Comparison of ENCODE assay signal across 8 mouse cellular contexts in genomic region chr1:82724339-82725025, GRCm38 (mm10). TPM values are rescaled to one million over a fixed set of nuclear protein-coding genes. Genes with fewer than 3 reads are reported as not detected.
DNase-seq lines count a peak whose midpoint lies in the region; ATAC-seq and TF ChIP-seq lines count a peak whose summit lies in the region.

Gene Mff, plus strand, starts transcription at chr1:82724890.

- no peaks in the 10 kb centered on the region for H3K27me3 ChIP-seq in E14TG2a.4 (ENCODE audit: insufficient read depth, low read length)
- H3K27me3 ChIP-seq in forebrain, embryonic 12.5 days: peaks cover 12% of the 10 kb centered on the region
- H3K27me3 ChIP-seq in heart, postnatal 0 days (ENCODE audit: control insufficient read depth, insufficient read depth, low read length): peaks cover 13% of the 10 kb centered on the region
- no peaks in the 10 kb centered on the region for H3K27me3 ChIP-seq in liver, embryonic 16.5 days (ENCODE audit: control insufficient read depth, insufficient read depth, low read depth, low read length)
- H3K27me3 ChIP-seq in neural tube, embryonic 13.5 days: peaks cover 27% of the 10 kb centered on the region
- H3K27me3 ChIP-seq in testis, adult 2 months (ENCODE audit: control insufficient read depth, insufficient read depth, low read length): no peaks in the 10 kb centered on the region

- peak; percentile 65; the same call in 1 of the 2 replicates for TF ChIP-seq EP300 in heart, postnatal 0 days (IDR thresholded peaks at IDR 0.05; ENCODE audit: low read depth)

- H3K36me3 ChIP-seq in E14TG2a.4 (ENCODE audit: insufficient read depth, low read length): peaks cover 23% of the 10 kb centered on the region
- H3K36me3 ChIP-seq in forebrain, embryonic 12.5 days (replicated peaks): peaks cover 2% of the 10 kb centered on the region
- H3K36me3 ChIP-seq in heart, postnatal 0 days (replicated peaks; ENCODE audit: control insufficient read depth, insufficient read depth, low read length): peaks cover 23% of the 10 kb centered on the region
- peaks cover 15% of the 10 kb centered on the region for H3K36me3 ChIP-seq in liver, embryonic 16.5 days (ENCODE audit: control insufficient read depth, insufficient read depth)
- H3K36me3 ChIP-seq in neural tube, embryonic 13.5 days: peaks cover 8% of the 10 kb centered on the region
- no peaks in the 10 kb centered on the region for H3K36me3 ChIP-seq in testis, adult 2 months (ENCODE audit: control insufficient read depth, insufficient read depth, low read length)

- H3K27ac ChIP-seq in forebrain, embryonic 12.5 days: peak within 1 kb of the TSS; percentile 74; the same call in 1 of the 2 replicates
- peak within 1 kb of the TSS; percentile 87 for H3K27ac ChIP-seq in heart, postnatal 0 days (ENCODE audit: low read depth)
- peak within 1 kb of the TSS; percentile 88 for H3K27ac ChIP-seq in liver, embryonic 16.5 days (ENCODE audit: low read length)
- peak within 1 kb of the TSS; percentile 83 for H3K27ac ChIP-seq in neural tube, embryonic 13.5 days (replicated peaks)
- H3K27ac ChIP-seq in testis, adult 2 months (ENCODE audit: control insufficient read depth, insufficient read depth, low read depth, low read length): peak within 1 kb of the TSS; percentile 96

- DNase-seq in c-Kit-positive CD71-positive TER-119-positive erythroid progenitor cells, embryonic 14.5 days (ENCODE audit: low spot score): peak; percentile 92
- peak; percentile 93 for DNase-seq in heart, postnatal 0 days (ENCODE audit: low spot score)
- peak; percentile 95 to 97 for DNase-seq in kidney, postnatal 4 days

- peak; percentile 99 for ATAC-seq in forebrain, embryonic 12.5 days (ENCODE audit: low FRiP score)
- peak; percentile 98 for ATAC-seq in heart, postnatal 0 days (ENCODE audit: insufficient read depth, low read depth)
- peak; percentile 96 for ATAC-seq in liver, embryonic 16.5 days (ENCODE audit: low read depth)
- peak; percentile 99 for ATAC-seq in neural tube, embryonic 13.5 days (ENCODE audit: low read depth)

- peak within 1 kb of the TSS; percentile 90 for H3K4me3 ChIP-seq in E14TG2a.4 (replicated peaks; ENCODE audit: low read length)
- H3K4me3 ChIP-seq in forebrain, embryonic 12.5 days (replicated peaks): peak within 1 kb of the TSS; percentile 87
- H3K4me3 ChIP-seq in heart, postnatal 0 days (ENCODE audit: low read depth, low read length): peak within 1 kb of the TSS; percentile 81
- peak within 1 kb of the TSS; percentile 77 for H3K4me3 ChIP-seq in liver, embryonic 16.5 days (ENCODE audit: low read depth, low read length)
- peak within 1 kb of the TSS; percentile 90 for H3K4me3 ChIP-seq in neural tube, embryonic 13.5 days
- H3K4me3 ChIP-seq in testis, adult 2 months (ENCODE audit: control insufficient read depth, low read depth, low read length): peak within 1 kb of the TSS; percentile 98

- H3K9ac ChIP-seq in forebrain, embryonic 12.5 days: peak within 1 kb of the TSS; percentile 90
- H3K9ac ChIP-seq in heart, postnatal 0 days (replicated peaks; ENCODE audit: low read depth, low read length): peak within 1 kb of the TSS; percentile 85
- H3K9ac ChIP-seq in liver, embryonic 16.5 days (ENCODE audit: low read depth, low read length): peak within 1 kb of the TSS; percentile 84
- H3K9ac ChIP-seq in neural tube, embryonic 13.5 days: peak within 1 kb of the TSS; percentile 96

- WGBS in forebrain, embryonic 12.5 days: 10% methylated on average over 38 of the region's 38 CpGs
- WGBS in heart, postnatal 0 days: 9% methylated on average over 38 of the region's 38 CpGs
- WGBS in liver, embryonic 16.5 days (ENCODE audit: insufficient replicate concordance): 8% methylated on average over 38 of the region's 38 CpGs
- WGBS in neural tube, embryonic 13.5 days: 10% methylated on average over 38 of the region's 38 CpGs

- no peaks in the 10 kb centered on the region for H3K9me3 ChIP-seq in E14TG2a.4 (ENCODE audit: low read length)
- H3K9me3 ChIP-seq in forebrain, embryonic 12.5 days: no peaks in the 10 kb centered on the region
- no peaks in the 10 kb centered on the region for H3K9me3 ChIP-seq in heart, postnatal 0 days (replicated peaks; ENCODE audit: control insufficient read depth, low read length)
- no peaks in the 10 kb centered on the region for H3K9me3 ChIP-seq in liver, embryonic 16.5 days (replicated peaks; ENCODE audit: control insufficient read depth, low read length)
- no peaks in the 10 kb centered on the region for H3K9me3 ChIP-seq in neural tube, embryonic 13.5 days

- peak within 1 kb of the TSS; percentile 89 for H3K4me2 ChIP-seq in forebrain, embryonic 12.5 days
- peak within 1 kb of the TSS; percentile 89 for H3K4me2 ChIP-seq in heart, postnatal 0 days (ENCODE audit: low read depth, low read length)
- H3K4me2 ChIP-seq in liver, embryonic 16.5 days (ENCODE audit: low read depth, low read length): peak within 1 kb of the TSS; percentile 81
- peak within 1 kb of the TSS; percentile 93 for H3K4me2 ChIP-seq in neural tube, embryonic 13.5 days

- H3K4me1 ChIP-seq in E14TG2a.4 (replicated peaks; ENCODE audit: low read depth, low read length): peaks cover 12% of the 10 kb centered on the region
- H3K4me1 ChIP-seq in forebrain, embryonic 12.5 days: peaks cover 10% of the 10 kb centered on the region
- peaks cover 11% of the 10 kb centered on the region for H3K4me1 ChIP-seq in heart, postnatal 0 days (ENCODE audit: control insufficient read depth, insufficient read depth)
- peaks cover 6% of the 10 kb centered on the region for H3K4me1 ChIP-seq in liver, embryonic 16.5 days (ENCODE audit: control insufficient read depth, low read depth, low read length)
- H3K4me1 ChIP-seq in neural tube, embryonic 13.5 days (replicated peaks): peaks cover 21% of the 10 kb centered on the region
- H3K4me1 ChIP-seq in testis, adult 2 months (ENCODE audit: control insufficient read depth, insufficient read depth, low read length): peaks cover 6% of the 10 kb centered on the region

- no peak for TF ChIP-seq CTCF in E14TG2a.4 (conservative IDR thresholded peaks at IDR 0.05; ENCODE audit: low read length)
- TF ChIP-seq CTCF in heart, postnatal 0 days (IDR thresholded peaks at IDR 0.05; ENCODE audit: low read depth): no peak
- peak; percentile 21; the same call in 1 of the 2 replicates for TF ChIP-seq CTCF in testis, adult 2 months (IDR thresholded peaks at IDR 0.05; ENCODE audit: control insufficient read depth, insufficient read depth, insufficient replicate concordance, low read depth, low read length)

- TF ChIP-seq POLR2A in testis, adult 2 months (IDR thresholded peaks at IDR 0.05; ENCODE audit: control insufficient read depth, low read depth, low read length): peak; percentile 94

RNA-seq across cellular contexts. Expression of gene Mff, which starts in this region (rescaled TPM):
- polyA plus RNA-seq in forebrain, embryonic 12.5 days (2016; fragmentation: Nextera tagmentation; extraction: Ambion mirVana): 285 and 304 TPM in 2 replicates
- total RNA-seq in heart, postnatal 0 days (2014; rRNA removed; ENCODE audit: low replicate concordance): 211 and 306 TPM in 2 replicates
- polyA plus RNA-seq in heart, postnatal 0 days (2015; fragmentation: Nextera tagmentation; extraction: Ambion mirVana): 259 and 270 TPM in 2 replicates
- polyA plus RNA-seq in liver, embryonic 16.5 days (2015; fragmentation: Nextera tagmentation; extraction: Ambion mirVana): 156 and 164 TPM in 2 replicates
- polyA plus RNA-seq in neural tube, embryonic 13.5 days (2015; fragmentation: Nextera tagmentation; extraction: Ambion mirVana): 360 TPM in 2 replicates
- polyA plus RNA-seq in testis, adult 2 months (2012; rRNA removed): 167 and 199 TPM in 2 replicates

Comparison
In these comparisons a context has a peak if more than half of its experiments do, and no peak if none do; other contexts are left out.
1. Peak in every context shown above with its lines: DNase-seq, ATAC-seq, H3K4me3 ChIP-seq and H3K27ac ChIP-seq.